Mouse (Mus musculus): Measurements from ENCODE around the gene Ggact. TPM values are rescaled to one million over a fixed set of nuclear protein-coding genes. Genes with fewer than 3 reads are reported as not detected.

Ggact gene
- polyA plus RNA-seq, 1 experiment from 2014 or later = 17.7 TPM

Other genes starting within 250 kb of the Ggact start
- 14.9 and 15.2 TPM in 2 replicates for gene Tmtc4, start 70.3 kb upstream of the Ggact start, polyA plus RNA-seq (2015; fragmentation: Nextera tagmentation; extraction: Ambion mirVana)

All from lung, embryonic 16.5 days (tissue).